Mouse (Mus musculus) R1 (cell line): Measurements from ENCODE around the gene Lipm.

Source experiments
- DNase-seq: peaks from one replicate; pipeline ENCODE4 v3.0.0-alpha.2; 2018; ENCODE audit warnings: low read depth, low spot score

The Lipm gene

DNA sequence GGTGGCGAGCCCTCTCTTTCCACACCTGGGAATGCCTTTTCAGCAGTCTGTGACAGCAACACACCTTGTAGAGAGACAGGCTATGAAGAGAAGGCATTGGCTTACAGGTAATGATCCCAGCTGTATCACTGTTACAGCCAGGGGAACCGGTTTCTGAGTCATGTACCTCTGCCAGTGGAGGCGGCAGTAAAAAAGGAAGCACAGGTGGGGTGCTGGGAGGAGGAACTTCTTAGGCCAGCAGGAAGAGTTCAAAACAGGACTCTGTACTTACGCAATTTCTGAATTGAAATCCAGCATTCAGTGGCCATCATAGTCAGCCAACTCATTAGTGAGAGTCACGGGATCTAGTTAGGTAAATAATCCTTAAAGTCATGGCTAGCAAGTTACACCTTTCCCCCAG lies 65.2 kb downstream of the Lipm start, which contains the start of gene Ankrd22:
Gene Ankrd22, minus strand, starts transcription at position 163 of the 400 bp plus-strand sequence.
- DNase-seq: no peak

- DNase-seq: no peak
These were observed 65.7 kb downstream of the Lipm start for GRCm38 (mm10) chr19:34166386-34166785.

- no peak for DNase-seq
These were observed 67.3 kb downstream of the Lipm start for GRCm38 (mm10) chr19:34167896-34168661.

DNA sequence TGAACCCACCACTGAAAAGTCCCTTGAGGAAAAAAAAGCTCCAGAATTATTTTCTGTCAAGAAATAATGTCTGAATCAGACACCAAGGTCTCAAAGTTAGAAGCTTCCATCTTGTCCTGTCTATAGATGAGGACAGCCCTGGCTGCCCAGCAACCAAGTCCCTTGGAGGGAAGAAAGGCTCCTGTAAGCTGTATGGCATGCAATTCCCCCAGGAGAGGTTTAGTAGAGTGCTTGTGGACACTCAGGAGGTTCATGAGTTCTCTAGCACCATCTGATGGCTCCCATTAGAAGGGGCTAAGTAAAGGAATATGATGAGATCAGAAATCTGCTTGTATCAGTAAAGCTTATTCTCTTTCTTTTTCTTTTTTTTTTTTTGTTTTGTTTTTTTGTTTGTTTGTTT lies 68.4 kb downstream of the Lipm start:
- DNase-seq: no peak

DNA sequence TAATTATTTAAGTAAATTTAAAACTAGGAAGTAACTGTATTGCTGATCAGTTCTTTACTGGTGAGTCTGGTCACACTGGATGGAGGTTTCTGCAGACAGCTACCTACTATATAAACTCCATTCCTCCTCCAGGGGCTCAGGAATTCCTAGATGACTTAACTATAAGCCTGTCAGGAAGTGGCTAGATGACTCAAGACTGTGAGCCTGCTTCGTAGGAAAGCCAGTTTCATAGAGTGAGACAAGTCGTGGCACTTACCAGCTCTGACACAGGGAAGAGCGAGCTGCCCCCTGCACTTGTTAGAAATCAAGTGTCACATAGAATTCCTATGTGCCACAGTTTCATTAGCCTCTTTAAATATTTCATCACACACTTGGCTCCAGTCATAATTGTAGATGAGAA lies 70.4 kb downstream of the Lipm start:
- no peak for DNase-seq
